Mouse (Mus musculus) right cerebral cortex, postnatal 36 days (tissue): ENCODE results near the gene Nck2.

ENCODE experiments used
- DNase-seq, 2 experiments: peaks; one replicate each; pipeline ENCODE4 v3.0.0; 2022; ENCODE audit warnings: low spot score in 2 of 2, mixed read lengths in 1 of 2

The Nck2 gene

DNA sequence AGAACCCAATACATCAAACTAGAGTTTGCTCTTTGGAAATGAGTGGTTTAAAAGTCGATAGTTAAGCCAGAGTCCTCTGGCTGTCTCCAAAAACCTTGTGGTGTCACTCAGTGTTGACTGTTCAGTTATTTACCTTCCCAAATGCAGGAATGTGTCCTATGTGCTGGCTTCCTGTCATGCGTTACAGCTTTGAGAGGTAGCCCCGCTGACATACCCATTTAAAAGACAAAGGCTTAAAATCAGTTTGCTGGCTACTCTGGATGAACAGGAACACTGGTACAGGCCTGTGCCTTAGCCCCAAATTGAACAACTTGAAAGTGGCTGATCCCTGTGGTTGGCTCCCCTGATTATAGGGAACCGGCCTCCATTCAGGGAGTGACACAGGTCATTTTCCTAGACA, 126.7 kb downstream of the Nck2 start:
- DNase-seq, result no peak

DNA sequence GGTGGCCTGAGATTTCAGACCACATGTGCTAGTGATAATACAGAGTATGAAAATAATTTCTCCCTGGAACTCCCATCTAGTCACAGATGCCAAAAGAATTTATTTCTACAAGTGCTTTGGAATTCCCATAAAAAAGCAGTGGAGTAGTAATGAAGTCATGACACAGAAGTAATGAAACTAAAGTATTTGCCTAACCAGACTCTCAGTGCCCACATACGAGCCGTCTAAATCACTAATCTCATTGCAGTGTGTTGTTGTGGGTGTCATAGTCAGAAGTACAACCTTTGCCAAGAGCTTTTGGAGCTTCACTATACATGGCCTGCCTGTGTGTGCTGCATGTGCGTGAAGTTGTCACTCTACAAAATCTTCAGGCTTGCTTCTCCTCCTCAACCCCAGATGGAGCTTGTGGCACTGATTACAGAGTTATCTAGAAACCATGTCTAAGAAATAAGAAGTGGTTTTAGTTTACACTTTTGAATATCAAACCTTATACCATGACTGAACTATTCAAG, 130.5 kb downstream of the Nck2 start:
- DNase-seq, result no peak

DNA sequence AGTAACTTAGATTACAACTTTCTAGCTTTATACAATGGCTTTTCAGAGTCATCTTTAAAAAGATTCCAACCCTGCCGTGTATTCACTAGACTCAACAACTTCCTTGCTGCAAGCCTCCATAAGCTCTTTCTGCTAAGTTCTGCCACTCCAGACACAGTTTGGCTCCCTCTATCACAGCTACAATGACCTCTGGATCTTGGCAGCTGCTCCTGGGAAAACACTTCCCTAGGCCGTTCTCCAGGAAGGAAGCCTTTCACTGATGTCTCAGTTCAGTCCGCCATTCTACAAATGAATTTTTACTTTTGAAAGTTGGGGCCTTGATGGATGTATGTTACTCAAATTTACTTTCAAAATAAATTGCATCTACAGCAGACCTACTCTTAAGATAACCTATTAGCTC, 133.0 kb downstream of the Nck2 start:
- DNase-seq, result no peak

DNA sequence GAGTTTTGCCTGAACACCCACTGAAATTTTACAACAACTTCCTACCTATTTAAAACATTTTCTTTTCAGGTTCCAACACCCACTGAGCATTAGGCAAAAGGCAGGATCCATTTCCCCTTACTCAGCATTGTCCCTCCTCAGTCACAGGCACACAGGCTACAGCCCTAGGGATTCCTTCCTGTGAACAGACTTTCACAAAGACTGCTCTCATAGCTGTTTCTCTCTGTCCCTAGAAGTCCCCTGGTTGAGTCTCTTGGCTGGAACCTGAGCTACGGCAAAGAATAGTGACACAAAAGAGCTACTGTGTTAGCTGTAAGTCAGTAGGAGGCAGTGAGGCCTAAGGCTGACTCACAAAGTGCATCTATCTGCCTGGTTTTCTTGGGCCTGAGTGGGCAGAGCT, 139.2 kb downstream of the Nck2 start:
- DNase-seq, result no peak

DNA sequence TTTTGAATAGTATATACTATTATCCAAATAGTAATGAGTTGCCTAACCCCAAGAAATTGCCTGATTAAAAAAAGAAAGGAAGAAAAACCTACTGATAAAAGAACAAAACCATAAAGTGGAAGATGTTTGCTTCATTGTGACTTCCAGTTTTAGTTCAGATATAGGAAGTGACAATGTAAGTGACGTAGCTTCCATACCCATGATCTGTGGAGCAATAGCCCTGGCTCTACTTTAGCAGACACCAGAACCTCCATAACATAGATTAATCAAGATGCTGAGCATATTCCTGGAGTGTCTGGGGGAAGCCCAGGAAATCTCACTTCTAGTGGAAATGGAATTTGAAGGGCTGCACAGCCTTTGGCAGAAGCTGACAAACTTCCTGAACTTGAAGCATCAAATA, 144.6 kb downstream of the Nck2 start:
- DNase-seq, result no peak

DNA sequence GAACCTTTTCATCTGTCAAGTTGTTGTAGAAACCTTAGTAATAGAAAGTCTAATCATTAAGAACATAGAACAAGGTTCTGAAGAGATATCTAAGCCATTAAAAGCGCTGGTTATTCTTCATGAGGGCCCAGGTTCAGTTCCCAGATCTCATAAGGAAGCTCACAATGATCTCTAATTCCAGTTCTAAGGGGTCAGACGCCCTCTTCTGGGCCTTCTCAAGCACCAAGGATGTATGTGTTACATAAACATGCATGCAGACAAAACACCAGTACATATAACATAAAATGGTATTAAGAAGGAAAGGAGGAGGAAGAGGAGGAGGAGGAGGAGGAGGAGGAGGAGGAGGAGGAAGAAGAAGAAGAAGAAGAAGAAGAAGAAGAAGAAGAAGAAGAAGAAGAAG, 145.5 kb downstream of the Nck2 start:
- DNase-seq, result no peak

DNA sequence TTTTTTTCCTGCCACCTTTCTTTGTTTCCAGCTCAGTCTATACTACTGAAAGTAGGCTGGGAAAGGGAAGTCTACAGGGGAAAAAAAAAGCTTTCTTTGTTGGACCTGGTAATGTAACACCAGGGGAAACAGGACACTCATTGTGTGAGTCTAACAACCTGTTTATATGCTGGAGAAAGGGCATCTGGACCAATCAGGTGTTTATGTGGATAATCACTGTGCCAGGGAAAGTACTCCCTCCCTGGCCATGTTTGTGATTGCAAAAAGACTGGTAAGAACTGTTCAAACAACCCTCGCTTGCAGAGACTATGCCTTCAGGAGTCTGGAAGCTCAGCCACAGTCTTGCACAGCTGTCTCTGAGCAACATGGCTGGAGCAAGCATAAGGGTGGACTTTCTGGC, 146.3 kb downstream of the Nck2 start:
- no peak for DNase-seq

DNA sequence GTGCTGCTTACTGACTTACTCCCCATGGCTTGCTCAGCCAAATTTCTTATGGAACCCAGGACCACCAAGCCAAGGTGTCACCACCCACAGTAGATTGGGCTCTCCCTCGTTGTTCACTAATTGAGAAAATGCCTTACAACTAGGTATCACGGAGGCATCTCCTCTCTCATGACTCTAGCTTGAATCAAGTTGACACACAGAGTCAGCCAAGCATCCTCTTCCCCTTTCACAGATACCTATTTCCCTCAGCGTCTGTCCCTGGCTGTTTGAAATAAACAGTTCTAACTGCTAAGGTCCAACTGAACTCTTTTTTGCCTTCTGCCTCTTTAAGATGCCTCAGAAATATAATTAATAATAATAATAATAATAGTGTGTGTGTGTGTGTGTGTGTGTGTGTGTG, 148.7 kb downstream of the Nck2 start:
- DNase-seq, result no peak

DNA sequence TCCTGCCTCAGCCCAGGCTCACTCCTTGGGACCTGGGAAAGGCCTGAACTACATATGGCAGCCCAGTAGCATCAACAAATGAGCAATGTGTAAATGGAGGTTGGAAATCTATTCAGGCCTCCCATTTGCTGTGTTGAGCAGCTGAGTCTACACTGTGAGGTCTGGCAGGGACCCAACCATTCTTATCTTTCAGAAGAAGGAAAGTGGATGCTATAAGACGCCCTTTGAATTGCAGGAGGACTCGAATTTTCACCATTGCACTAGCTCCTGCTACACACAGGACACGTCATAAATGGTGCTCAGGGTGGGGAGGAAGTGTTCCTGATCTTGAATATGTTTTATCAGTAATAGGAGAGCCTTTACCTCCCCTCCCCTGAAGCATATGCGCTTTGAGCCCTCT, 150.4 kb downstream of the Nck2 start:
- DNase-seq, result no peak

DNA sequence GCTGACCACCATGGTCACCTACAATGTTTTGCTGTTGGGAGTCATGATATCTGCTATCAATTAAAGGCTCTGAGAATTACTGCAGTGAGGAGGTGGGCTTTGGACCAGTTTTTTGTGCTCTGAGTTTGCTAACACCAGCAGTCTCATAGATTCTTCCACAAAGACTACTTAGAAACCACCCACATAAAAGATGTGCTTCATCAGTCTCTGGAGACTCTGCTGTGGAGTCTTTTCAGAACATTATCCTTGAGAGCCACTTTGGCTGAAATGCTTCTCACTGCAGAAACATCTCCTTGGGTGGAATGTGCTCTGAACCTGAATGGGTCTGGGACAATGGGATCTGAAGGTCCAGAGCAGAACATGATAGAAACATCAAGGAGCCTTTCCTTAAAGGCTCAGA, 153.4 kb downstream of the Nck2 start:
- DNase-seq, result no peak

DNA sequence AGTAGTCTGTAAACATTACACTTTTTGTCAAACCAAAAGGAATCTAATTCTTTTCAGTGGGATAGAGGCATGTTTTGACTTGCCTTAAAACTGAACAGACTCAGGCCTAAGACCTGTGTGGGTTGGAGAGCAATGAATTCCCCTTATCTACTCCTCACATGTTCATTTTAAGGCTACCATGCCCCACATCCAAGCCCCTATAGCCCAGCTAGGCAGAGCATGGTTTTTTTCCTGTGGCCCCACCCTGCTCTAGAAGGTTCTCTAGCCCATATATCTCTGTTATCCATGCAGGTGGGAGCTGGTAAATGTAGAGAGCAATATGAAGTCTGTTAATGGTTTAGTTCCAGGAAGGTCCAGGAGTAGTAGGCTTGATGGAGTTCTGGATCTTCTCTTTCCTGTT, 155.1 kb downstream of the Nck2 start:
- no peak for DNase-seq

DNA sequence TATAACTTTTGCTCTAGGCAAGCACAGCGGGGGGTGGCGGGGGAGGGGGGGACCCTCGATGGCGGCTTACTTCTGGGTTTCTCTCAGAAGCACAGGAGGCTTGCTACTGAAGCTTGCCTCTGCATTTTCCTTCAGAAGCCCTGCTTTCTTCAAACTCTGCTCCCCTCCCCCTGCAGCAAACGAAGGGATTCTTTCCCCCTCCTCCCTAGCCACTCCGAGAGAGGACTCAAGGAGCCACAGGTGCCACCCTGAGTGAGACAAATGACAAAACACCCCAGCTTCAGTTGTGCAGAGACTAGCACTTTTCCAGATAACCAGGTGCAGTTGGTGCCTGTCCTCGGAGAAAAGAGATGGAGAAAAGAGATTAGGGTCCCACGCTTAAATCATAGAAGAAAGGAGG, 156.7 kb downstream of the Nck2 start:
- no peak for DNase-seq

DNA sequence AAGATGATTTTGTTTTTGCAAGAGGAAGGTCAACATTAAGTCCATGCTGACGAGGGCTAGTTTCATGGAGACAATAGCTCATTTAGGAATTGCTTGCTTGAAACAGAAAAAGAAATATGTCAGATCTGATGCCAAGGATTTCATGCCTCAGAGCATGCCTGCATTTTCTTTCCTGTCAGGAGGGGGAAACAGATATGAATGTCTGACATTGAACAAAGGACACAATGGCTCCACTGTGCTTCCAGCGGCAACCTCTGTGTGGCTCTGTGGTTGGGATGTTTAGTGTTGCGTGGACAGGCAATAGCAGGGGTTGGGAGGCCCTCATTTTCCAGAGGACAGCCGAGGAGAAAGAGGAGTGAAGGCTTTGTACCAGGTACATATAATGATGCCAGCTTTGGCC, 171.6 kb downstream of the Nck2 start:
- no peak for DNase-seq
